ENCODE assay signal across 29 mouse cellular contexts in genomic region chr8:116271238-116271637, GRCm38 (mm10).
DNase-seq lines count a peak whose midpoint lies in the region; ATAC-seq and TF ChIP-seq lines count a peak whose summit lies in the region.
"Had no signal": no experiment of that assay in that cellular context is flagged by ENCODE, and none has a peak within 500 bp of the region (broad histone marks: within the 10 kb centered on the region; RNA-seq: fewer than 3 reads in every experiment).

No protein-coding gene starts in this region.

- peak; percentile 69 for DNase-seq in kidney, adult 11 months
- peak; percentile 47 to 66 for DNase-seq in kidney, adult 8-10 months
- peak; percentile 43 for DNase-seq in kidney, postnatal 0 days (ENCODE audit: low spot score)
- peak; percentile 63 for DNase-seq in yolk sac, embryonic 10.5 days (ENCODE audit: low spot score)
- no peak for DNase-seq in natural killer cell, adult 2 months (ENCODE audit: low spot score in 2 of 2)
- no peak for DNase-seq in hindbrain, embryonic 11.5 days (ENCODE audit: low spot score)
- DNase-seq: adrenal gland, adult 8-10 months; B cell, adult 2 months; cerebellum, adult 11 months; cerebellum, adult 9-10 months; gastrocnemius, postnatal 25 days; heart, adult 18-20 months; layer of hippocampus, adult 9-11 months; liver, postnatal 0 days; lung, postnatal 36 days; right cerebral cortex, adult 18-20 months; spleen, adult 18-20 months; thymus, postnatal 25 days had no signal

- no peaks in the 10 kb centered on the region for H3K36me3 ChIP-seq in kidney, embryonic 14.5 days (ENCODE audit: control insufficient read depth, insufficient read depth, low read length)
- H3K36me3 ChIP-seq in kidney, postnatal 0 days (ENCODE audit: insufficient read depth, low read length) = no peaks in the 10 kb centered on the region
- H3K36me3 ChIP-seq in hindbrain, embryonic 11.5 days (ENCODE audit: control insufficient read depth, insufficient read depth, low read length) = no peaks in the 10 kb centered on the region
- H3K36me3 ChIP-seq: embryonic facial prominence, embryonic 13.5 days; forebrain, embryonic 10.5 days; forebrain, embryonic 15.5 days; heart, embryonic 12.5 days; limb, embryonic 12.5 days; neural tube, embryonic 12.5 days had no signal

- no peak; the same call in 1 of the 2 replicates for ATAC-seq in kidney, embryonic 14.5 days (ENCODE audit: low FRiP score, low TSS enrichment)
- 0 out of 2 replicates have a peak, but pooled peaks have one; percentile 62 for ATAC-seq in kidney, postnatal 0 days (replicated peaks; ENCODE audit: low FRiP score, low read depth)
- ATAC-seq in hindbrain, embryonic 11.5 days (ENCODE audit: low FRiP score) = no peak
- ATAC-seq: forebrain, embryonic 15.5 days; liver, postnatal 0 days; midbrain, embryonic 16.5 days had no signal

- H3K4me2 ChIP-seq in kidney, embryonic 14.5 days (replicated peaks; ENCODE audit: low read depth, low read length) = no peak overlapping the region
- H3K4me2 ChIP-seq in kidney, postnatal 0 days (ENCODE audit: low read length) = no peak overlapping the region
- H3K4me2 ChIP-seq in hindbrain, embryonic 11.5 days (replicated peaks; ENCODE audit: low read depth, low read length) = no peak overlapping the region
- H3K4me2 ChIP-seq: embryonic facial prominence, embryonic 13.5 days; forebrain, embryonic 15.5 days; heart, embryonic 12.5 days; hindbrain, embryonic 14.5 days; limb, embryonic 12.5 days; liver, embryonic 11.5 days; midbrain, embryonic 11.5 days; neural tube, embryonic 12.5 days had no signal

- H3K4me3 ChIP-seq in kidney, embryonic 14.5 days (ENCODE audit: low read length) = no peak overlapping the region
- H3K4me3 ChIP-seq in kidney, postnatal 0 days (replicated peaks; ENCODE audit: low read depth, low read length) = no peak overlapping the region
- no peak overlapping the region for H3K4me3 ChIP-seq in hindbrain, embryonic 11.5 days (ENCODE audit: low read depth, low read length)
- H3K4me3 ChIP-seq: embryonic facial prominence, embryonic 13.5 days; forebrain, embryonic 10.5 days; forebrain, embryonic 15.5 days; heart, embryonic 12.5 days; limb, embryonic 12.5 days; neural tube, embryonic 12.5 days had no signal

- TF ChIP-seq CTCF in kidney, postnatal 0 days (IDR thresholded peaks at IDR 0.05; ENCODE audit: low read depth) = no peak

- H3K9ac ChIP-seq in kidney, embryonic 14.5 days (ENCODE audit: low read depth, low read length) = no peak overlapping the region
- no peak overlapping the region for H3K9ac ChIP-seq in kidney, postnatal 0 days (ENCODE audit: low read depth, low read length)
- no peak overlapping the region for H3K9ac ChIP-seq in hindbrain, embryonic 11.5 days (ENCODE audit: low read depth, low read length)
- H3K9ac ChIP-seq: embryonic facial prominence, embryonic 13.5 days; forebrain, embryonic 15.5 days; heart, embryonic 12.5 days; hindbrain, embryonic 14.5 days; limb, embryonic 12.5 days; liver, postnatal 0 days; neural tube, embryonic 12.5 days had no signal

- 79% methylated on average over 6 of the region's 6 CpGs for WGBS in kidney, embryonic 14.5 days
- 74% methylated on average over 6 of the region's 6 CpGs for WGBS in kidney, postnatal 0 days
- WGBS in hindbrain, embryonic 11.5 days = 88% methylated on average over 6 of the region's 6 CpGs

- H3K27ac ChIP-seq in kidney, embryonic 14.5 days (ENCODE audit: low read depth, low read length) = no peak overlapping the region; the same call in 1 of the 2 replicates
- peak overlapping the region; percentile 52; the same call in 1 of the 2 replicates for H3K27ac ChIP-seq in kidney, postnatal 0 days
- no peak overlapping the region for H3K27ac ChIP-seq in hindbrain, embryonic 11.5 days (ENCODE audit: low read depth, low read length)
- H3K27ac ChIP-seq: embryonic facial prominence, embryonic 13.5 days; forebrain, embryonic 10.5 days; forebrain, embryonic 15.5 days; hindbrain, embryonic 14.5 days; limb, embryonic 12.5 days; neural tube, embryonic 12.5 days had no signal

- H3K9me3 ChIP-seq in kidney, embryonic 14.5 days (ENCODE audit: control insufficient read depth, low read length) = no peaks in the 10 kb centered on the region
- H3K9me3 ChIP-seq in kidney, postnatal 0 days (replicated peaks; ENCODE audit: low read length) = no peaks in the 10 kb centered on the region
- H3K9me3 ChIP-seq in hindbrain, embryonic 11.5 days (ENCODE audit: control insufficient read depth, low read length) = no peaks in the 10 kb centered on the region
- H3K9me3 ChIP-seq: embryonic facial prominence, embryonic 13.5 days; forebrain, embryonic 10.5 days; forebrain, embryonic 15.5 days; heart, embryonic 12.5 days; neural tube, embryonic 12.5 days had no signal

- no peaks in the 10 kb centered on the region for H3K27me3 ChIP-seq in kidney, embryonic 14.5 days (ENCODE audit: control insufficient read depth, insufficient read depth, low read length)
- H3K27me3 ChIP-seq in kidney, postnatal 0 days (ENCODE audit: insufficient read depth, low read length) = no peaks in the 10 kb centered on the region
- no peaks in the 10 kb centered on the region for H3K27me3 ChIP-seq in hindbrain, embryonic 11.5 days (ENCODE audit: control insufficient read depth, insufficient read depth, low read length)
- H3K27me3 ChIP-seq: embryonic facial prominence, embryonic 13.5 days; forebrain, embryonic 15.5 days; heart, embryonic 12.5 days; limb, embryonic 12.5 days; neural tube, embryonic 12.5 days had no signal

- no peaks in the 10 kb centered on the region for H3K4me1 ChIP-seq in kidney, embryonic 14.5 days (ENCODE audit: control insufficient read depth, insufficient read depth, low read length)
- 0 out of 2 replicates have a peak, but pooled peaks cover 2% of the 10 kb centered on the region for H3K4me1 ChIP-seq in kidney, postnatal 0 days (replicated peaks; ENCODE audit: insufficient read depth, low read length)
- H3K4me1 ChIP-seq in hindbrain, embryonic 11.5 days (replicated peaks; ENCODE audit: control insufficient read depth, insufficient read depth, low read length) = no peaks in the 10 kb centered on the region

Comparison
In these comparisons a context has a peak if more than half of its experiments do, and no peak if none do; other contexts are left out.
1. DNase-seq: peak in kidney, adult 11 months (single experiment), kidney, adult 8-10 months (2 of 2), kidney, postnatal 0 days (single experiment) and yolk sac, embryonic 10.5 days (single experiment); none in natural killer cell, adult 2 months (0 of 2) and hindbrain, embryonic 11.5 days (single experiment).